Mouse (Mus musculus) layer of hippocampus, adult 11-12 months (tissue): ENCODE measurements around the gene Amn1.
"Not testable (repeated sequence)": the region's sequence is repeated elsewhere in the genome, so short reads cannot be mapped to it uniquely, and the experiment has no call there.

Experiments used
- DNase-seq: peaks from one replicate; pipeline ENCODE4 v3.0.0; 2022; ENCODE audit warnings: low spot score

The Amn1 gene

GRCm38 (mm10) chr6:149154116-149155030, 34.1 kb downstream of the Amn1 start:
- DNase-seq: no peak

GRCm38 (mm10) chr6:149153473-149154115, 34.9 kb downstream of the Amn1 start:
- DNase-seq: no peak

- DNase-seq: no peak
Measured at GRCm38 (mm10) chr6:149152119-149152518, 36.4 kb downstream of the Amn1 start.

GRCm38 (mm10) chr6:149148436-149149229, 39.9 kb downstream of the Amn1 start:
- DNase-seq: no peak

- DNase-seq: no peak
Measured at GRCm38 (mm10) chr6:149145143-149145542, 43.4 kb downstream of the Amn1 start.

GRCm38 (mm10) chr6:149141393-149142173, 46.9 kb downstream of the Amn1 start:
- DNase-seq: peak; percentile 76

- no peak for DNase-seq
Measured at GRCm38 (mm10) chr6:149139471-149139870, 49.0 kb downstream of the Amn1 start, which contains the start of gene Etfbkmt. Gene Etfbkmt, plus strand, starts transcription at chr6:149139849.

- DNase-seq: no peak
Measured at GRCm38 (mm10) chr6:149139011-149139410, 49.5 kb downstream of the Amn1 start.

- DNase-seq: no peak
Measured at GRCm38 (mm10) chr6:149137936-149138335, 50.6 kb downstream of the Amn1 start.

GRCm38 (mm10) chr6:149135631-149136030, 52.9 kb downstream of the Amn1 start:
- DNase-seq: no peak

- no peak for DNase-seq
Measured at GRCm38 (mm10) chr6:149134391-149135150, 53.9 kb downstream of the Amn1 start.

GRCm38 (mm10) chr6:149132311-149133077, 56.0 kb downstream of the Amn1 start:
- DNase-seq: peak; percentile 22

- no peak for DNase-seq
Measured at GRCm38 (mm10) chr6:149131111-149131510, 57.4 kb downstream of the Amn1 start.

GRCm38 (mm10) chr6:149129870-149130269, 58.6 kb downstream of the Amn1 start, which contains the start of gene Gm10203:
Gene Gm10203, plus strand, starts transcription at chr6:149130170.
- not testable (repeated sequence) for DNase-seq

GRCm38 (mm10) chr6:149126675-149127074, 61.8 kb downstream of the Amn1 start:
- DNase-seq: peak; percentile 23

- DNase-seq: no peak
Measured at GRCm38 (mm10) chr6:149123042-149123441, 65.5 kb downstream of the Amn1 start.

GRCm38 (mm10) chr6:149119853-149120252, 68.7 kb downstream of the Amn1 start:
- DNase-seq: peak; percentile 84

GRCm38 (mm10) chr6:149118935-149119334, 69.6 kb downstream of the Amn1 start:
- DNase-seq: no peak

GRCm38 (mm10) chr6:149116992-149117391, 71.5 kb downstream of the Amn1 start:
- no peak for DNase-seq

- DNase-seq: no peak
Measured at GRCm38 (mm10) chr6:149108909-149109308, 79.6 kb downstream of the Amn1 start.
